In the genomic region with DNA sequence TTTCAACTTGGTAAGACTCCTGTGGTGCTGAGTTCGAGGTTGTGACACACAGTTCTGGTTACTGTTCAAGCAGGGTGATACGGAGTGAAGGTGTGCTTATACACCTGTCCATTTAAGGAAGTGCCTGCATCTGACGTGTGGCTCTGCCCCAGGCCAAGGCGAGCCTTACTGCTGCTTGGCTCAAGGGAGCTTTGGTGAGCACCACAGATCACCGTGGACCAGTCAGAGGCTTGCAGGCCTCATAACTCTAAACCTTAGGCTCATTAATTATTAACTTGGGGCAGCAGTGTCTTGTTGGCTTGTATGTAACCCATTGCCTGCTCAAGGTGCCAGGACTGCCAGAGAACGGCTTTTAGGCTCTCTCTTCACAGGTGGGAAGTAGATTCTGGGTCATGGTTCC, we compare ENCODE assay signal across 18 mouse cellular contexts. TPM values are rescaled to one million over a fixed set of nuclear protein-coding genes. Genes with fewer than 3 reads are reported as not detected.
A peak's percentile ranks its signal among the peaks of the same experiment; 100 is the strongest.
DNase-seq lines count a peak whose midpoint lies in the region; ATAC-seq and TF ChIP-seq lines count a peak whose summit lies in the region.
"Had no signal": no experiment of that assay in that cellular context is flagged by ENCODE, and none has a peak within 500 bp of the region (broad histone marks: within the 10 kb centered on the region; RNA-seq: fewer than 3 reads in every experiment).

No protein-coding gene starts in this region.

- H3K4me2 ChIP-seq in liver, embryonic 11.5 days = no peak overlapping the region
- H3K4me2 ChIP-seq in stomach, embryonic 16.5 days (ENCODE audit: low read depth, low read length) = no peak overlapping the region
- H3K4me2 ChIP-seq: hindbrain, embryonic 12.5 days had no signal

- WGBS in liver, adult 2 months = 34% methylated on average over 6 of the region's 6 CpGs
- WGBS in liver, embryonic 11.5 days = 76% methylated on average over 6 of the region's 6 CpGs
- WGBS in stomach, embryonic 16.5 days = 74% methylated on average over 6 of the region's 6 CpGs
- WGBS in forebrain, embryonic 10.5 days = 93% methylated on average over 6 of the region's 6 CpGs

- no peak for TF ChIP-seq CTCF in liver, adult 2 months (IDR thresholded peaks at IDR 0.05; ENCODE audit: low read depth, low read length)

- H3K27ac ChIP-seq in liver, adult 2 months (replicated peaks; ENCODE audit: insufficient read depth, low read depth, low read length) = peak overlapping the region; percentile 30
- H3K27ac ChIP-seq in liver, embryonic 11.5 days (ENCODE audit: low read depth, low read length) = no peak overlapping the region
- no peak overlapping the region for H3K27ac ChIP-seq in stomach, embryonic 16.5 days (ENCODE audit: low read length)
- H3K27ac ChIP-seq in forebrain, embryonic 10.5 days = no peak overlapping the region
- H3K27ac ChIP-seq: hindbrain, embryonic 12.5 days; left cerebral cortex, adult 2 months had no signal

- no peak for ATAC-seq in liver, embryonic 11.5 days (replicated peaks; ENCODE audit: low FRiP score)
- ATAC-seq in stomach, embryonic 16.5 days (ENCODE audit: insufficient read depth, low FRiP score) = 0 out of 2 replicates have a peak, but pooled peaks have one; percentile 56
- ATAC-seq: activated CD4-positive, CD25-positive, alpha-beta regulatory T cell, adult 4 months; CD4-positive, CD25-positive, alpha-beta regulatory T cell, adult 4 months; forebrain, embryonic 16.5 days had no signal

- H3K79me2 ChIP-seq in liver, adult 2 months (ENCODE audit: control insufficient read depth, insufficient read depth, low read length) = peaks cover 34% of the 10 kb centered on the region; the same call in 1 of the 2 replicates

- no peaks in the 10 kb centered on the region for H3K36me3 ChIP-seq in liver, adult 2 months (ENCODE audit: control insufficient read depth, insufficient read depth, low read length)
- H3K36me3 ChIP-seq in liver, embryonic 11.5 days (ENCODE audit: control insufficient read depth, insufficient read depth, low read length) = peaks cover 2% of the 10 kb centered on the region; the same call in 1 of the 2 replicates
- peaks cover 10% of the 10 kb centered on the region for H3K36me3 ChIP-seq in stomach, embryonic 16.5 days (ENCODE audit: control insufficient read depth, insufficient read depth, low read length)
- peaks cover 41% of the 10 kb centered on the region for H3K36me3 ChIP-seq in forebrain, embryonic 10.5 days (replicated peaks)

- DNase-seq in liver, adult 2 months (ENCODE audit: extremely low read depth, low read depth, low spot score) = peak; percentile 96
- no peak for DNase-seq in liver, embryonic 11.5 days (ENCODE audit: low spot score)
- DNase-seq in kidney, adult 9 months = peak; percentile 88
- DNase-seq in kidney, postnatal 36 days = peak; percentile 69 to 88
- DNase-seq in heart, postnatal 10 days = no peak
- DNase-seq in layer of hippocampus, adult 9-11 months = no peak
- DNase-seq in forebrain, embryonic 10.5 days (ENCODE audit: extremely low spot score, low spot score) = no peak
- DNase-seq: adrenal gland, postnatal 10 days; lung, adult 2 months; retina, postnatal 1 day; right cerebral cortex, postnatal 4 days had no signal

- peaks cover 30% of the 10 kb centered on the region for H3K4me1 ChIP-seq in liver, adult 2 months (ENCODE audit: control insufficient read depth, insufficient read depth, low read length)
- peaks cover 35% of the 10 kb centered on the region for H3K4me1 ChIP-seq in liver, embryonic 11.5 days (replicated peaks; ENCODE audit: control insufficient read depth, insufficient read depth, low read length)
- peaks cover 38% of the 10 kb centered on the region for H3K4me1 ChIP-seq in stomach, embryonic 16.5 days (ENCODE audit: control insufficient read depth, insufficient read depth, low read length)
- peaks cover 26% of the 10 kb centered on the region for H3K4me1 ChIP-seq in forebrain, embryonic 10.5 days

- H3K4me3 ChIP-seq in liver, adult 2 months (ENCODE audit: insufficient read depth, low read depth, low read length) = no peak overlapping the region
- H3K4me3 ChIP-seq in liver, embryonic 11.5 days (ENCODE audit: low read depth, low read length) = no peak overlapping the region
- no peak overlapping the region for H3K4me3 ChIP-seq in stomach, embryonic 16.5 days (replicated peaks; ENCODE audit: low read length)
- no peak overlapping the region for H3K4me3 ChIP-seq in forebrain, embryonic 10.5 days
- H3K4me3 ChIP-seq: heart, embryonic 10.5 days; hindbrain, embryonic 12.5 days; left cerebral cortex, adult 2 months had no signal

- H3K27me3 ChIP-seq in liver, adult 2 months (ENCODE audit: control insufficient read depth, insufficient read depth, low read length) = no peaks in the 10 kb centered on the region
- no peaks in the 10 kb centered on the region for H3K27me3 ChIP-seq in liver, embryonic 11.5 days (replicated peaks; ENCODE audit: control insufficient read depth, insufficient read depth, low read length)
- no peaks in the 10 kb centered on the region for H3K27me3 ChIP-seq in stomach, embryonic 16.5 days (ENCODE audit: control insufficient read depth, insufficient read depth, low read length)
- no peaks in the 10 kb centered on the region for H3K27me3 ChIP-seq in forebrain, embryonic 10.5 days (ENCODE audit: poor library complexity, severe bottlenecking)
- H3K27me3 ChIP-seq: hindbrain, embryonic 12.5 days had no signal

- H3K9ac ChIP-seq in liver, adult 2 months (ENCODE audit: low read depth, low read length) = peak overlapping the region; percentile 17; the same call in 1 of the 2 replicates
- no peak overlapping the region for H3K9ac ChIP-seq in liver, embryonic 11.5 days (ENCODE audit: low read depth, low read length)
- no peak overlapping the region for H3K9ac ChIP-seq in stomach, embryonic 16.5 days (ENCODE audit: low read length)
- H3K9ac ChIP-seq: hindbrain, embryonic 12.5 days had no signal

- intact Hi-C loops in heart, postnatal 10 days (cut with DNase I) = no loop called here

- no peaks in the 10 kb centered on the region for H3K9me3 ChIP-seq in liver, embryonic 11.5 days (ENCODE audit: control insufficient read depth, low read length)
- peaks cover 5% of the 10 kb centered on the region; the same call in 1 of the 2 replicates for H3K9me3 ChIP-seq in stomach, embryonic 16.5 days (replicated peaks; ENCODE audit: control insufficient read depth, low read length)
- peaks cover 6% of the 10 kb centered on the region; the same call in 1 of the 2 replicates for H3K9me3 ChIP-seq in forebrain, embryonic 10.5 days
- H3K9me3 ChIP-seq: heart, embryonic 10.5 days had no signal

- TF ChIP-seq POLR2A in liver, adult 2 months (IDR thresholded peaks at IDR 0.05; ENCODE audit: extremely low read depth, insufficient read depth, low read length) = no peak

RNA-seq across cellular contexts. Expression of a gene that starts 17.5 kb away (rescaled TPM):
- 9.3 and 11.3 TPM in 2 replicates for total RNA-seq in liver, adult 2 months (2014; rRNA removed)
- polyA plus RNA-seq in liver, adult 2 months (2012; rRNA removed) = 7.3 and 11.3 TPM in 2 replicates
- 46.6 and 48.6 TPM in 2 replicates for polyA plus RNA-seq in liver, embryonic 11.5 days (2014; fragmentation: Nextera tagmentation; extraction: Ambion mirVana)
- 47.4 and 49.3 TPM in 2 replicates for polyA plus RNA-seq in stomach, embryonic 16.5 days (2015; fragmentation: Nextera tagmentation; extraction: Ambion mirVana)
- total RNA-seq in heart, postnatal 10 days (2021) = 10 to 100 TPM; 45.6 to 51.4 TPM
- 40.7 and 40.9 TPM in 2 replicates for polyA plus RNA-seq in forebrain, embryonic 10.5 days (2016; fragmentation: Nextera tagmentation; extraction: Ambion mirVana)

Comparison
In these comparisons a context has a peak if more than half of its experiments do, and no peak if none do; other contexts are left out.
1. DNase-seq: peak in liver, adult 2 months (single experiment), kidney, adult 9 months (single experiment) and kidney, postnatal 36 days (2 of 2); none in liver, embryonic 11.5 days (single experiment), heart, postnatal 10 days (0 of 2), layer of hippocampus, adult 9-11 months (single experiment) and forebrain, embryonic 10.5 days (single experiment).